Mouse (Mus musculus) lung, embryonic 16.5 days (tissue): ENCODE measurements around the gene Prkci. TPM values are rescaled to one million over a fixed set of nuclear protein-coding genes. Genes with fewer than 3 reads are reported as not detected.

Source experiments
- ATAC-seq: fragments of 200-750 bp; cut with Nextera tagmentation; 2 replicates; pipeline ENCODE4 v1.8.0; 2017; ENCODE audit warnings: low read depth, mild to moderate bottlenecking, moderate library complexity
- H3K27ac ChIP-seq: fragments of 300-500 bp; sonication (generic); 2 replicates; pipeline ENCODE4 v1.5.1; 2014; ENCODE audit warnings: mild to moderate bottlenecking, control low read depth, low read length
- H3K27me3 ChIP-seq: fragments of 300-500 bp; sonication (generic); 2 replicates; pipeline ENCODE4 v1.6.1; 2014; ENCODE audit warnings: low read depth, low read length, mixed read lengths; ENCODE audit not compliant: control insufficient read depth, insufficient read depth
- H3K36me3 ChIP-seq: fragments of 300-500 bp; sonication (generic); 2 replicates; pipeline ENCODE4 v1.6.1; 2014; ENCODE audit warnings: low read length; ENCODE audit not compliant: control insufficient read depth, insufficient read depth
- H3K4me1 ChIP-seq: fragments of 300-500 bp; sonication (generic); replicated peaks from 2 replicates; pipeline ENCODE4 v1.6.1; 2014; ENCODE audit warnings: low read length, mixed read lengths; ENCODE audit not compliant: control insufficient read depth, insufficient read depth
- H3K4me2 ChIP-seq: fragments of 300-500 bp; sonication (generic); 2 replicates; pipeline ENCODE4 v1.6.1; 2014; ENCODE audit warnings: low read depth, low read length, control low read depth
- H3K4me3 ChIP-seq: fragments of 300-500 bp; sonication (generic); 2 replicates; pipeline ENCODE4 v1.5.1; 2014; ENCODE audit warnings: mild to moderate bottlenecking, low read length, control low read depth
- H3K9ac ChIP-seq: fragments of 300-500 bp; sonication (generic); 2 replicates; pipeline ENCODE4 v1.6.1; 2014; ENCODE audit warnings: low read length, control low read depth
- H3K9me3 ChIP-seq: fragments of 300-500 bp; sonication (generic); 2 replicates; pipeline ENCODE4 v1.6.1; 2016; ENCODE audit warnings: low read length; ENCODE audit not compliant: control insufficient read depth
- WGBS: fragments of 180-500 bp; shearing (Covaris S2); extraction: QIAGEN DNeasy Blood & Tissue Kit; methylation state at CpG from one replicate; pipeline ENCODE4 v1.1.7; 2014; 5-methylcytosine and 5-hydroxymethylcytosine counted together
- polyA plus RNA-seq: library from polyadenylated mRNA; unstranded; fragments of >200 nt; fragmentation: Nextera tagmentation; extraction: Ambion mirVana; gene quantifications from 2 replicates; pipeline ENCODE4 v1.2.1, GENCODE M21; 2015

Gene Prkci
- polyA plus RNA-seq, 1 experiment from 2014 or later = 53.2 TPM

- Histone ChIP-seq H3K9ac (no peak overlapping the region), H3K36me3 (no peaks in the 10 kb centered on the region), H3K27ac (no peak overlapping the region), H3K27me3 (no peaks in the 10 kb centered on the region), H3K4me1 (no peaks in the 10 kb centered on the region), H3K4me3 (no peak overlapping the region), H3K4me2 (no peak overlapping the region), H3K9me3 (no peaks in the 10 kb centered on the region)
- WGBS = 25% methylated on average over 11 of the region's 11 CpGs
- ATAC-seq = peak; percentile 76; the same call in 1 of the 2 replicates
Observed at GRCm38 (mm10) chr3:31075808-31076207, 80.3 kb downstream of the Prkci start.

GRCm38 (mm10) chr3:31077068-31077703 lies 81.6 kb downstream of the Prkci start:
- 85% methylated on average over 6 of the region's 6 CpGs for WGBS

GRCm38 (mm10) chr3:31079450-31079849 lies 83.9 kb downstream of the Prkci start:
- H3K4me1 ChIP-seq = peaks cover 13% of the 10 kb centered on the region
- no peak for ATAC-seq

More at GRCm38 (mm10) chr3:31077068-31077703, 81.6 kb downstream of the Prkci start:
- no peak overlapping the region for H3K9ac ChIP-seq
- H3K4me2 ChIP-seq = no peak overlapping the region
- H3K27ac ChIP-seq = no peak overlapping the region
- no peaks in the 10 kb centered on the region for H3K36me3 ChIP-seq
- H3K4me3 ChIP-seq = no peak overlapping the region
- no peak for ATAC-seq
- H3K27me3 ChIP-seq = no peaks in the 10 kb centered on the region
- no peaks in the 10 kb centered on the region for H3K9me3 ChIP-seq
- H3K4me1 ChIP-seq = no peaks in the 10 kb centered on the region

GRCm38 (mm10) chr3:31080791-31081502 lies 85.4 kb downstream of the Prkci start:
- Histone ChIP-seq H3K4me1 (peaks cover 21% of the 10 kb centered on the region), H3K36me3 (no peaks in the 10 kb centered on the region), H3K9me3 (no peaks in the 10 kb centered on the region), H3K4me3 (no peak overlapping the region), H3K27me3 (no peaks in the 10 kb centered on the region), H3K9ac (no peak overlapping the region), H3K4me2 (no peak overlapping the region), H3K27ac (no peak overlapping the region)
- 80% methylated on average over 10 of the region's 10 CpGs for WGBS
- no peak for ATAC-seq

More at GRCm38 (mm10) chr3:31079450-31079849, 83.9 kb downstream of the Prkci start:
- 58% methylated on average over 10 of the region's 10 CpGs for WGBS
- no peak overlapping the region for H3K9ac ChIP-seq
- H3K27ac ChIP-seq = no peak overlapping the region
- no peak overlapping the region for H3K4me3 ChIP-seq
- H3K9me3 ChIP-seq = no peaks in the 10 kb centered on the region
- no peaks in the 10 kb centered on the region for H3K27me3 ChIP-seq
- H3K36me3 ChIP-seq = no peaks in the 10 kb centered on the region
- no peak overlapping the region for H3K4me2 ChIP-seq

GRCm38 (mm10) chr3:31082838-31083506 lies 87.4 kb downstream of the Prkci start:
- H3K4me3 ChIP-seq = no peak overlapping the region
- no peak overlapping the region for H3K9ac ChIP-seq
- no peak overlapping the region for H3K4me2 ChIP-seq
- peaks cover 21% of the 10 kb centered on the region for H3K4me1 ChIP-seq
- no peaks in the 10 kb centered on the region for H3K36me3 ChIP-seq
- no peak for ATAC-seq
- no peaks in the 10 kb centered on the region for H3K27me3 ChIP-seq
- 83% methylated on average over 11 of the region's 13 CpGs for WGBS
- H3K9me3 ChIP-seq = no peaks in the 10 kb centered on the region
- no peak overlapping the region for H3K27ac ChIP-seq

GRCm38 (mm10) chr3:31083507-31084245 lies 88.1 kb downstream of the Prkci start:
- Histone ChIP-seq H3K4me1 (peaks cover 21% of the 10 kb centered on the region), H3K27ac (peak overlapping the region; percentile 38; the same call in 1 of the 2 replicates), H3K27me3 (no peaks in the 10 kb centered on the region), H3K4me3 (0 out of 2 replicates have a peak overlapping the region, but pooled peaks have one; percentile 10), H3K9me3 (no peaks in the 10 kb centered on the region), H3K4me2 (peak overlapping the region; percentile 50), H3K9ac (no peak overlapping the region; the same call in 1 of the 2 replicates), H3K36me3 (no peaks in the 10 kb centered on the region)
- WGBS = 18% methylated on average over 12 of the region's 12 CpGs
- peak; percentile 73 for ATAC-seq

GRCm38 (mm10) chr3:31085000-31085399 lies 89.5 kb downstream of the Prkci start:
- WGBS = 73% methylated on average over 3 of the region's 3 CpGs
- no peaks in the 10 kb centered on the region for H3K27me3 ChIP-seq
- H3K4me2 ChIP-seq = no peak overlapping the region
- ATAC-seq = no peak
- H3K4me3 ChIP-seq = no peak overlapping the region
- no peaks in the 10 kb centered on the region for H3K36me3 ChIP-seq
- peaks cover 21% of the 10 kb centered on the region for H3K4me1 ChIP-seq
- no peak overlapping the region for H3K9ac ChIP-seq
- no peaks in the 10 kb centered on the region for H3K9me3 ChIP-seq
- H3K27ac ChIP-seq = no peak overlapping the region

GRCm38 (mm10) chr3:31088789-31089775 lies 93.5 kb downstream of the Prkci start:
- no peaks in the 10 kb centered on the region for H3K36me3 ChIP-seq
- ATAC-seq = no peak
- H3K9ac ChIP-seq = no peak overlapping the region
- no peaks in the 10 kb centered on the region for H3K9me3 ChIP-seq
- 46% methylated on average over 10 of the region's 10 CpGs for WGBS
- H3K4me2 ChIP-seq = no peak overlapping the region
- no peak overlapping the region for H3K4me3 ChIP-seq
- H3K27me3 ChIP-seq = no peaks in the 10 kb centered on the region
- H3K4me1 ChIP-seq = peaks cover 16% of the 10 kb centered on the region
- H3K27ac ChIP-seq = no peak overlapping the region
